Mouse (Mus musculus): Measurements from ENCODE around the gene Fmo5. TPM values are rescaled to one million over a fixed set of nuclear protein-coding genes. Genes with fewer than 3 reads are reported as not detected.

Gene Fmo5
- polyA plus RNA-seq (2014; fragmentation: Illumina TruSeq; extraction: RNeasy Lipid Tissue Mini Kit (QIAGEN cat#74804); ENCODE audit: low read depth, low replicate concordance), result 1.8 TPM

GRCm38 (mm10) chr3:97628391-97629001, at the start of gene Fmo5:
Fmo5 (plus strand) TSS chr3:97628804.

GRCm38 (mm10) chr3:97609845-97610410, 18.7 kb upstream of the Fmo5 start, which contains the start of gene Chd1l:
Chd1l (minus strand) TSS chr3:97610203.

GRCm38 (mm10) chr3:97657655-97658411, 29.2 kb downstream of the Fmo5 start, which contains the start of gene Prkab2:
Prkab2 (plus strand) TSS chr3:97658193.

GRCm38 (mm10) chr3:97674644-97675110, 46.1 kb downstream of the Fmo5 start, which contains the start of gene Gm17651:
Gm17651 (minus strand) TSS chr3:97674694.

Other genes with a start within 250 kb of the Fmo5 start
- not detected for gene Olfr1402, start 206.8 kb upstream of the Fmo5 start, polyA plus RNA-seq (2014; fragmentation: Illumina TruSeq; extraction: RNeasy Lipid Tissue Mini Kit (QIAGEN cat#74804); ENCODE audit: low read depth, low replicate concordance)
- 30.0 TPM for gene Chd1l, start 18.6 kb upstream of the Fmo5 start, polyA plus RNA-seq (2014; fragmentation: Illumina TruSeq; extraction: RNeasy Lipid Tissue Mini Kit (QIAGEN cat#74804); ENCODE audit: low read depth, low replicate concordance)
- gene Prkab2, start 29.4 kb downstream of the Fmo5 start, polyA plus RNA-seq (2014; fragmentation: Illumina TruSeq; extraction: RNeasy Lipid Tissue Mini Kit (QIAGEN cat#74804); ENCODE audit: low read depth, low replicate concordance), result 21.5 TPM
- gene Gm17651, start 45.9 kb downstream of the Fmo5 start, polyA plus RNA-seq (2014; fragmentation: Illumina TruSeq; extraction: RNeasy Lipid Tissue Mini Kit (QIAGEN cat#74804); ENCODE audit: low read depth, low replicate concordance), result not detected